Mouse (Mus musculus): ENCODE measurements around the gene Lpar1. TPM values are rescaled to one million over a fixed set of nuclear protein-coding genes. Genes with fewer than 3 reads are reported as not detected.
A peak's percentile ranks its signal among the peaks of the same experiment; 100 is the strongest.

The Lpar1 gene
- total RNA-seq, 2 experiments from 2014 or later = 15.9 to 28.0 TPM

GRCm38 (mm10) chr4:58448825-58449224, 104.9 kb downstream of the Lpar1 start:
- no peak for DNase-seq

GRCm38 (mm10) chr4:58447841-58448240, 105.9 kb downstream of the Lpar1 start:
- DNase-seq = peak; percentile 15 to 66

- no peak for DNase-seq
Measured at GRCm38 (mm10) chr4:58445846-58446245, 107.9 kb downstream of the Lpar1 start.

- no peak for DNase-seq
Measured at GRCm38 (mm10) chr4:58442338-58442737, 111.4 kb downstream of the Lpar1 start.

- DNase-seq = no peak
Measured at GRCm38 (mm10) chr4:58438654-58439053, 115.0 kb downstream of the Lpar1 start.

- DNase-seq = peak; percentile 27 to 29
Measured at GRCm38 (mm10) chr4:58437271-58437670, 116.4 kb downstream of the Lpar1 start.

- DNase-seq = no peak
Measured at GRCm38 (mm10) chr4:58423276-58423930, 130.3 kb downstream of the Lpar1 start.

- peak in 1 of 2 experiments; percentile 8 for DNase-seq
Measured at GRCm38 (mm10) chr4:58419225-58419624, 134.5 kb downstream of the Lpar1 start.

- DNase-seq = peak in 1 of 2 experiments; percentile 30
Measured at GRCm38 (mm10) chr4:58417319-58417718, 136.4 kb downstream of the Lpar1 start.

- no peak for DNase-seq
Measured at GRCm38 (mm10) chr4:58415537-58415936, 138.2 kb downstream of the Lpar1 start.

GRCm38 (mm10) chr4:58413188-58414185, 140.2 kb downstream of the Lpar1 start:
- peak in 1 of 2 experiments; percentile 28 for DNase-seq

- peak; percentile 31 to 33 for DNase-seq
Measured at GRCm38 (mm10) chr4:58401973-58402501, 151.7 kb downstream of the Lpar1 start.

- peak; percentile 18 to 21 for DNase-seq
Measured at GRCm38 (mm10) chr4:58400861-58401341, 152.8 kb downstream of the Lpar1 start.

Small RNA genes lying within 50 kb of the gene (microRNA-seq; reads per million reads assigned to microRNA genes)
- not detected for gene Mir3095

Other genes with a start within 250 kb of the Lpar1 start
- under 1 TPM; 0.26 to 0.56 TPM for gene Olfr267, start 233.8 kb upstream of the Lpar1 start, total RNA-seq (2021)

All from adrenal gland, postnatal 36 days (tissue).